ENCODE assay signal across 15 mouse cellular contexts in genomic region chr15:28081147-28081546, GRCm38 (mm10). TPM values are rescaled to one million over a fixed set of nuclear protein-coding genes. Genes with fewer than 3 reads are reported as not detected.
DNase-seq lines count a peak whose midpoint lies in the region; ATAC-seq lines count a peak whose summit lies in the region.
"Had no signal": no experiment of that assay in that cellular context is flagged by ENCODE, and none has a peak within 500 bp of the region (broad histone marks: within the 10 kb centered on the region; RNA-seq: fewer than 3 reads in every experiment).

No protein-coding gene starts in this region.

- no peaks in the 10 kb centered on the region for H3K27me3 ChIP-seq in forebrain, embryonic 11.5 days (ENCODE audit: control insufficient read depth, insufficient read depth, low read length)
- no peaks in the 10 kb centered on the region for H3K27me3 ChIP-seq in forebrain, embryonic 13.5 days
- no peaks in the 10 kb centered on the region for H3K27me3 ChIP-seq in midbrain, embryonic 11.5 days (ENCODE audit: control insufficient read depth, insufficient read depth, low read length)
- no peaks in the 10 kb centered on the region for H3K27me3 ChIP-seq in midbrain, embryonic 14.5 days (ENCODE audit: control insufficient read depth, insufficient read depth, low read length)

- H3K9me3 ChIP-seq in forebrain, embryonic 11.5 days (ENCODE audit: control insufficient read depth, low read length) = no peaks in the 10 kb centered on the region
- no peaks in the 10 kb centered on the region for H3K9me3 ChIP-seq in forebrain, embryonic 13.5 days (replicated peaks)
- H3K9me3 ChIP-seq in midbrain, embryonic 11.5 days (ENCODE audit: control insufficient read depth, low read length) = no peaks in the 10 kb centered on the region
- no peaks in the 10 kb centered on the region for H3K9me3 ChIP-seq in midbrain, embryonic 14.5 days (ENCODE audit: control insufficient read depth, low read length)

- WGBS in forebrain, embryonic 11.5 days = 84% methylated on average over 7 of the region's 7 CpGs
- 81% methylated on average over 7 of the region's 7 CpGs for WGBS in forebrain, embryonic 13.5 days
- WGBS in midbrain, embryonic 11.5 days = 80% methylated on average over 7 of the region's 7 CpGs
- 80% methylated on average over 7 of the region's 7 CpGs for WGBS in midbrain, embryonic 14.5 days

- no peak overlapping the region for H3K9ac ChIP-seq in forebrain, embryonic 11.5 days (ENCODE audit: low read length)
- H3K9ac ChIP-seq in forebrain, embryonic 13.5 days = no peak overlapping the region
- no peak overlapping the region for H3K9ac ChIP-seq in midbrain, embryonic 11.5 days (ENCODE audit: low read length)
- H3K9ac ChIP-seq in midbrain, embryonic 14.5 days (replicated peaks; ENCODE audit: low read length) = no peak overlapping the region

- no peak overlapping the region for H3K27ac ChIP-seq in forebrain, embryonic 11.5 days (ENCODE audit: low read depth, low read length)
- no peak overlapping the region for H3K27ac ChIP-seq in forebrain, embryonic 13.5 days
- H3K27ac ChIP-seq in midbrain, embryonic 11.5 days (ENCODE audit: low read depth, low read length) = no peak overlapping the region
- no peak overlapping the region for H3K27ac ChIP-seq in midbrain, embryonic 14.5 days (replicated peaks; ENCODE audit: low read depth, low read length)

- no peaks in the 10 kb centered on the region for H3K4me1 ChIP-seq in forebrain, embryonic 11.5 days (replicated peaks; ENCODE audit: control insufficient read depth, insufficient read depth, low read length)
- H3K4me1 ChIP-seq in forebrain, embryonic 13.5 days = no peaks in the 10 kb centered on the region
- no peaks in the 10 kb centered on the region for H3K4me1 ChIP-seq in midbrain, embryonic 11.5 days (ENCODE audit: control insufficient read depth, insufficient read depth, low read length)
- no peaks in the 10 kb centered on the region for H3K4me1 ChIP-seq in midbrain, embryonic 14.5 days (ENCODE audit: control insufficient read depth, insufficient read depth, low read length)

- H3K4me2 ChIP-seq in forebrain, embryonic 11.5 days (ENCODE audit: low read depth, low read length, severe bottlenecking) = no peak overlapping the region
- no peak overlapping the region for H3K4me2 ChIP-seq in forebrain, embryonic 13.5 days
- H3K4me2 ChIP-seq in midbrain, embryonic 11.5 days = no peak overlapping the region
- H3K4me2 ChIP-seq in midbrain, embryonic 14.5 days (ENCODE audit: low read length) = no peak overlapping the region

- DNase-seq in thymus, postnatal 0 days (ENCODE audit: low spot score) = peak; percentile 7
- no peak for DNase-seq in thymus, adult 18-20 months
- peak; percentile 50 for DNase-seq in adrenal gland, adult 8-10 months
- DNase-seq in forebrain, embryonic 11.5 days (ENCODE audit: low spot score) = no peak
- no peak for DNase-seq in midbrain, embryonic 11.5 days (ENCODE audit: low spot score, missing footprints)
- no peak for DNase-seq in midbrain, embryonic 14.5 days
- DNase-seq: cerebellum, adult 11 months; embryo, embryonic 11 days; heart, adult 18-20 months; kidney, postnatal 14 days; layer of hippocampus, postnatal 36 days; thymus, postnatal 14 days had no signal

- ATAC-seq in inflammation-experienced regulatory T-cells, adult 6 months = peak; percentile 90
- no peak for ATAC-seq in forebrain, embryonic 11.5 days (replicated peaks; ENCODE audit: low FRiP score)
- no peak for ATAC-seq in forebrain, embryonic 13.5 days
- ATAC-seq in midbrain, embryonic 11.5 days (ENCODE audit: low FRiP score) = no peak
- ATAC-seq in midbrain, embryonic 14.5 days (ENCODE audit: low FRiP score, low TSS enrichment) = no peak

- no peaks in the 10 kb centered on the region for H3K36me3 ChIP-seq in forebrain, embryonic 11.5 days (ENCODE audit: control insufficient read depth, insufficient read depth, low read length)
- H3K36me3 ChIP-seq in forebrain, embryonic 13.5 days (ENCODE audit: poor library complexity, severe bottlenecking) = no peaks in the 10 kb centered on the region
- H3K36me3 ChIP-seq in midbrain, embryonic 11.5 days (ENCODE audit: control insufficient read depth, insufficient read depth, low read length) = no peaks in the 10 kb centered on the region
- no peaks in the 10 kb centered on the region for H3K36me3 ChIP-seq in midbrain, embryonic 14.5 days (ENCODE audit: control insufficient read depth, insufficient read depth, low read length)

- H3K4me3 ChIP-seq in forebrain, embryonic 11.5 days (ENCODE audit: low read depth, low read length) = no peak overlapping the region
- no peak overlapping the region for H3K4me3 ChIP-seq in forebrain, embryonic 13.5 days
- H3K4me3 ChIP-seq in midbrain, embryonic 11.5 days (ENCODE audit: low read depth, low read length) = no peak overlapping the region
- H3K4me3 ChIP-seq in midbrain, embryonic 14.5 days (replicated peaks; ENCODE audit: low read depth, low read length) = no peak overlapping the region
- H3K4me3 ChIP-seq: erythroblast, embryonic 14.5 days had no signal

RNA-seq across cellular contexts. Expression of gene Trio, which starts 55.5 kb away (rescaled TPM):
- polyA plus RNA-seq in thymus, postnatal 0 days (2015; fragmentation: Nextera tagmentation; extraction: Ambion mirVana) = 5.5 and 8.0 TPM in 2 replicates
- 10 to 100 TPM; 57.9 to 84.0 (median 69.8) TPM for total RNA-seq in adrenal gland, adult 8-10 months (2022)
- polyA plus RNA-seq in inflammation-experienced regulatory T-cells, adult 6 months (2017; shearing (Covaris generic)) = 1 to 10 TPM; 3.1 to 9.4 (median 9.0) TPM
- 41.8 and 42.5 TPM in 2 replicates for polyA plus RNA-seq in forebrain, embryonic 11.5 days (2014; fragmentation: Nextera tagmentation; extraction: Ambion mirVana)
- polyA plus RNA-seq in forebrain, embryonic 13.5 days (2015; fragmentation: Nextera tagmentation; extraction: Ambion mirVana) = 36.0 and 39.4 TPM in 2 replicates
- polyA plus RNA-seq in midbrain, embryonic 11.5 days (2014; fragmentation: Nextera tagmentation; extraction: Ambion mirVana) = 32.5 and 36.2 TPM in 2 replicates
- polyA plus RNA-seq in midbrain, embryonic 14.5 days (2014; fragmentation: Nextera tagmentation; extraction: Ambion mirVana) = 56.5 and 59.8 TPM in 2 replicates

Comparison
In these comparisons a context has a peak if more than half of its experiments do, and no peak if none do; other contexts are left out.
1. DNase-seq: peak in thymus, postnatal 0 days (single experiment) and adrenal gland, adult 8-10 months (single experiment); none in thymus, adult 18-20 months (0 of 2), forebrain, embryonic 11.5 days (single experiment), midbrain, embryonic 11.5 days (single experiment) and midbrain, embryonic 14.5 days (single experiment).